Mouse (Mus musculus) layer of hippocampus, adult 2 months (tissue): ENCODE measurements at regions not wholly inside any gene's neighbourhood (a gene's known extent, or its start where the extent isn't known, plus 50 kb on each side); places are given as distances from the start of the nearest gene placed in this dataset.

Experiments
- DNase-seq, 2 experiments: peaks; one replicate each; pipeline ENCODE4 v3.0.0; 2022; ENCODE audit warnings: low spot score in 2 of 2
- H3K27ac ChIP-seq: fragments of 200-600 bp; 2 replicates; pipeline ENCODE4 v1.8.1; 2022
- H3K4me3 ChIP-seq: fragments of 200-600 bp; 2 replicates; pipeline ENCODE4 v1.8.1; 2022; ENCODE audit warnings: mild to moderate bottlenecking
- CTCF ChIP-seq: fragments of 200-600 bp; conservative IDR thresholded peaks from 2 replicates; pipeline ENCODE4 v1.8.1; 2022; ENCODE audit warnings: antibody characterized with exemption, mild to moderate bottlenecking, moderate library complexity

DNA sequence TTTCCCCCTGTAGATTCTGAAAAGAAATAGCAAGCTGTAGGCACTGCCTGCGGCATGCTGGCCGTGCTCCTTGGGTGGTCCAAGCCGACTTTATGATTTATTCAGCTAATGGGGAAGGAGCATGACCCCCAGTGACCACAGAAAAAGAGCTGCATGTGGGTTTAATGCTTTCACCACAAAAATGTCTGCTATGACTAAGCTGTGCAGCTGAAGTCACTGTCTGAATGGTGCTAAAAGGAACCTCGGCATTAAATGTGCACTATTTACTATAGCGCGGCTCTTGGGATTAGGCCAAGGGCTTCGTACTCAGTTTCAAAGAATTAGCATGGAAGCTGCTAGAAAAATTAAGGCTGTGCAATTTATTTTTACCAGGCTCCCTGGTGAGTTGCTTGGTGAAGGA, 178.8 kb upstream of the Gypa start:
- Histone ChIP-seq H3K27ac (no peak overlapping the region), H3K4me3 (peak overlapping the region; percentile 47)
- DNase-seq: no peak
- no peak for TF ChIP-seq CTCF

GRCm38 (mm10) chr8:80313883-80314635, 179.5 kb upstream of the Gypa start:
- no peak overlapping the region for H3K27ac ChIP-seq
- no peak for DNase-seq
- peak; percentile 30 for TF ChIP-seq CTCF
- H3K4me3 ChIP-seq: no peak overlapping the region

- H3K4me3 ChIP-seq: no peak overlapping the region
- no peak overlapping the region for H3K27ac ChIP-seq
- no peak for DNase-seq
- TF ChIP-seq CTCF: no peak
These were observed 185.8 kb upstream of the Gypa start for GRCm38 (mm10) chr8:80307761-80308160.

DNA sequence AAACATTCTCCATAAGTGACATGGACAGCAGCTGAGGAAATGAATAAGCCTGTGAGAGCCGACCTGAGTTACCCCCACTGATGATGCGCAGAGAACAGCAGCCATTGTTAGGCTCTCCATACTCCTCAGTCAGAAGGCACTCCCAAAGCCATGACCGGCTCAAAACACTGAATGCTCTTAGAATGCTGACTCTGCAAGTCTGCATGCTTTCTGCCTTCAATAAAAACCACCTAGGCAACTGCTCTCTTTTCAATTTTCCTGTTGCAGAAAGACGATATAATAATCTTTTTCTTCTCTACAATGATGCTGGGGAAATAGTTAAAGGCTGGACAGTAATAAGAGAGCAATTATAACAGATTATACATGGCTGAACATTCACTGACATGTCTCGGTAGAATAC, 195.0 kb upstream of the Gypa start:
- DNase-seq: no peak

DNA sequence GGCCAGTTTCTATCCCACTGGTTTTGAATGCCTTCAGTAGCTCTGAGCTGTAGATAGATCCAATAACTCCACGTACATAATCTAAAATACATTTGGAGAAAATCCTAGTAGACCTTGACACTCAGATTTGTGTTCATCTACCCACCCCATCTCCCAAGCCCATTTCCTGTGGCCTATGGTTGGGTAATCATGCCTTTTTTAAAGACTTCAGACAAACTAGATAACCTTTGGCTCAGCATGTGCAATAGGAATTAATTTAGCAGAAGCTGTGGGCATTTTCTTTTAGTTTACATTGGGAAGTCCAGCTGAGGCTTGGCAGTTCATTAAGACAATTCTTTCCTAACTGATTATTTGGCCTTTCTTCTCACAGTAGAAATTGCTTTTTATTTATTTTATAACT, 203.3 kb upstream of the Gypa start:
- no peak overlapping the region for H3K4me3 ChIP-seq
- no peak for DNase-seq
- H3K27ac ChIP-seq: no peak overlapping the region
- TF ChIP-seq CTCF: no peak

More for the DNA sequence above, 195.0 kb upstream of the Gypa start:
- Histone ChIP-seq H3K27ac (no peak overlapping the region), H3K4me3 (no peak overlapping the region)
- no peak for TF ChIP-seq CTCF

GRCm38 (mm10) chr8:80289282-80289681, 204.3 kb upstream of the Gypa start:
- no peak for TF ChIP-seq CTCF
- DNase-seq: no peak
- Histone ChIP-seq H3K4me3 (no peak overlapping the region), H3K27ac (no peak overlapping the region)

GRCm38 (mm10) chr8:80268910-80269460, 211.2 kb upstream of the Hhip start:
- DNase-seq: no peak
- no peak for TF ChIP-seq CTCF
- no peak overlapping the region for H3K27ac ChIP-seq

GRCm38 (mm10) chr8:80264915-80265314, 207.1 kb upstream of the Hhip start:
- no peak overlapping the region for H3K27ac ChIP-seq
- no peak for TF ChIP-seq CTCF
- DNase-seq: no peak

More at GRCm38 (mm10) chr8:80268910-80269460, 211.2 kb upstream of the Hhip start:
- H3K4me3 ChIP-seq: no peak overlapping the region

DNA sequence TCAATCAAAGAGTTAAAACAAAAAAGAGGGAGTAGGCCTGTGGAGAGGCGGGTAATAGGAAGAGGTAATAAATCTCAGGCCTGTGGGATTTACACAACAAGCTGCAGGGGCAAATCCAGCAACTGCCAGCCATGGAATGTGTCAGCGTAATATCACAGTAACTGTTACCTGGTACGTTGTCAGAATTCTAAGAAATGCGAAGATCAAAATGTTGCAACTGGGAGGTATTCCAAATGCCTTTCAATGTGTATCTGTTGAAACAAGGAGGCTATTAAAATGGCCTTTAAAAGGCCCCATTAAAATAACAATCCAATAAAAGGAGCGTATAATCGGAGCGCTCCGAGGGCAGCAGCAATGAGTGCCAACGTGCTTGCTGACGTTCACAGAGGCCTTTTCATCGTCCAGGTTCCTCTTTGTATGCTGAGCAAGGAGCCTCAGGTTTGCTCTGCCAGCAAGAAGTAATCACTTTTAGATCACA, 205.7 kb upstream of the Hhip start:
- H3K4me3 ChIP-seq: no peak overlapping the region
- no peak for TF ChIP-seq CTCF
- no peak for DNase-seq
- H3K27ac ChIP-seq: no peak overlapping the region

More at GRCm38 (mm10) chr8:80264915-80265314, 207.1 kb upstream of the Hhip start:
- no peak overlapping the region for H3K4me3 ChIP-seq

- H3K27ac ChIP-seq: no peak overlapping the region
- DNase-seq: no peak
- TF ChIP-seq CTCF: no peak
- no peak overlapping the region for H3K4me3 ChIP-seq
These were observed 205.1 kb upstream of the Hhip start for GRCm38 (mm10) chr8:80262911-80263310.

DNA sequence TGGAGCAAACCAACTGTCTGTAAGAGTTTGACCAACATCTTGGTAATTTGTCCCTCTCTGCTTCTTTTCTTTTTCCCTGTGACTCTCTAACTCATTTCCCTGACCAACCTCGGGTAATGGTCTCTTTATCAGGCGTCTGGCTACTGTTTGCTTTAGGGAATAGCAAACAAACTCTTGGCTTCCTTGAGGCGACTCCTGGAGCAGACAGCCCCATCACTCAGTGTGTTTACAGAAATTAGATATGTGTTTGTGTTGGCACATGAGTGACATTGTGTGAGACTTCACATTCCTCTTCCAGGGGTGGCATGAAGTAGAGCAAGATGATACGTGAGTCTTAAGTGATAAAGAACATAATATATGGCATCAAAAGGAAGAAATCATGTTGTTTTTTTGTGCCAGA, 195.7 kb upstream of the Hhip start:
- DNase-seq: no peak
- Histone ChIP-seq H3K27ac (no peak overlapping the region), H3K4me3 (no peak overlapping the region)
- TF ChIP-seq CTCF: no peak

DNA sequence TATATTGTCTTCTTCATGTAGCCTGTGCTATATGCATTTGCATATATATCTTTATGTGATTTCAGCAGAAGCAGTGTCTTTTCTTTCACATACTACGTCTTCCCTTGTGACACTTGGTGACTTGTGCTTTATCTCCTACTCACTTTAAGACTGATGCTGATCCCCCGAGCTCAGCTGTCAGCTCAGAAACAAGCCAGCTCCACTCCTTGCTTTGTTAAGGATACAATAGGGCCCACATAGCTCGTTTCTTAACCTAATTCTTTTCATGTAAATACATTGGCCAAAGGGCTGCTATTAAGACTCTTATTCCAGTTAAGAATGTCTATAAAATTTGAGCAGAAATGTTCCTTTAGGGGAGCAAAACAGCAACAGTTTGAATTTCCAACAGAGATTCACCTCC, 193.8 kb upstream of the Hhip start:
- no peak for TF ChIP-seq CTCF

GRCm38 (mm10) chr8:80250305-80251161, 192.7 kb upstream of the Hhip start:
- H3K27ac ChIP-seq: no peak overlapping the region
- DNase-seq: no peak
- H3K4me3 ChIP-seq: no peak overlapping the region
- no peak for TF ChIP-seq CTCF

More for the DNA sequence above, 193.8 kb upstream of the Hhip start:
- no peak overlapping the region for H3K4me3 ChIP-seq
- DNase-seq: no peak
- no peak overlapping the region for H3K27ac ChIP-seq
